Mouse (Mus musculus): Measurements from ENCODE around the gene Slc13a5. TPM values are rescaled to one million over a fixed set of nuclear protein-coding genes. Genes with fewer than 3 reads are reported as not detected.

Gene Slc13a5
- polyA plus RNA-seq, 1 experiment from 2014 or later: 0.63 TPM

- no peak overlapping the region for H3K4me3 ChIP-seq
- H3K4me1 ChIP-seq (replicated peaks): no peaks in the 10 kb centered on the region
- WGBS: 78% methylated on average over 6 of the region's 6 CpGs
Observed at GRCm38 (mm10) chr11:72285971-72286480, 19.0 kb upstream of the Slc13a5 start.

GRCm38 (mm10) chr11:72284532-72285182 lies 17.6 kb upstream of the Slc13a5 start:
- Histone ChIP-seq H3K9me3 (no peaks in the 10 kb centered on the region), H3K27ac (no peak overlapping the region), H3K4me1 (replicated peaks) (no peaks in the 10 kb centered on the region), H3K36me3 (no peaks in the 10 kb centered on the region), H3K4me3 (no peak overlapping the region), H3K27me3 (ENCODE audit: insufficient read depth, poor library complexity, severe bottlenecking) (no peaks in the 10 kb centered on the region)
- WGBS: 87% methylated on average over 14 of the region's 14 CpGs
- no peak for DNase-seq (ENCODE audit: low spot score)

More at GRCm38 (mm10) chr11:72285971-72286480, 19.0 kb upstream of the Slc13a5 start:
- Histone ChIP-seq H3K27ac (no peak overlapping the region), H3K9me3 (no peaks in the 10 kb centered on the region), H3K27me3 (ENCODE audit: insufficient read depth, poor library complexity, severe bottlenecking) (no peaks in the 10 kb centered on the region), H3K36me3 (no peaks in the 10 kb centered on the region)
- DNase-seq (ENCODE audit: low spot score): no peak

GRCm38 (mm10) chr11:72283486-72284224 lies 16.6 kb upstream of the Slc13a5 start:
- WGBS: 87% methylated on average over 16 of the region's 16 CpGs
- no peaks in the 10 kb centered on the region for H3K36me3 ChIP-seq
- H3K4me3 ChIP-seq: no peak overlapping the region

GRCm38 (mm10) chr11:72281852-72282400 lies 14.9 kb upstream of the Slc13a5 start:
- no peak overlapping the region for H3K27ac ChIP-seq
- H3K36me3 ChIP-seq: no peaks in the 10 kb centered on the region
- WGBS: 77% methylated on average over 5 of the region's 5 CpGs
- no peaks in the 10 kb centered on the region for H3K4me1 ChIP-seq (replicated peaks)
- H3K9me3 ChIP-seq: no peaks in the 10 kb centered on the region
- H3K27me3 ChIP-seq (ENCODE audit: insufficient read depth, poor library complexity, severe bottlenecking): no peaks in the 10 kb centered on the region
- DNase-seq (ENCODE audit: low spot score): no peak
- no peak overlapping the region for H3K4me3 ChIP-seq

More at GRCm38 (mm10) chr11:72283486-72284224, 16.6 kb upstream of the Slc13a5 start:
- H3K9me3 ChIP-seq: no peaks in the 10 kb centered on the region
- DNase-seq (ENCODE audit: low spot score): no peak
- no peaks in the 10 kb centered on the region for H3K4me1 ChIP-seq (replicated peaks)
- H3K27ac ChIP-seq: no peak overlapping the region
- H3K27me3 ChIP-seq (ENCODE audit: insufficient read depth, poor library complexity, severe bottlenecking): no peaks in the 10 kb centered on the region

- no peak overlapping the region for H3K27ac ChIP-seq
- no peaks in the 10 kb centered on the region for H3K27me3 ChIP-seq (ENCODE audit: insufficient read depth, poor library complexity, severe bottlenecking)
- no peaks in the 10 kb centered on the region for H3K4me1 ChIP-seq (replicated peaks)
- H3K36me3 ChIP-seq: no peaks in the 10 kb centered on the region
- no peak for DNase-seq (ENCODE audit: low spot score)
- no peaks in the 10 kb centered on the region for H3K9me3 ChIP-seq
- no peak overlapping the region for H3K4me3 ChIP-seq
- WGBS: 85% methylated on average over 5 of the region's 5 CpGs
Observed at GRCm38 (mm10) chr11:72281143-72281851, 14.3 kb upstream of the Slc13a5 start.

- WGBS: 76% methylated on average over 3 of the region's 3 CpGs
- Histone ChIP-seq H3K4me1 (replicated peaks) (no peaks in the 10 kb centered on the region), H3K27me3 (ENCODE audit: insufficient read depth, poor library complexity, severe bottlenecking) (peaks cover 6% of the 10 kb centered on the region; the same call in 1 of the 2 replicates), H3K27ac (no peak overlapping the region), H3K9me3 (no peaks in the 10 kb centered on the region), H3K4me3 (no peak overlapping the region), H3K36me3 (no peaks in the 10 kb centered on the region)
- DNase-seq (ENCODE audit: low spot score): no peak
Observed at GRCm38 (mm10) chr11:72273341-72273740, 6.3 kb upstream of the Slc13a5 start.

GRCm38 (mm10) chr11:72271761-72272160 lies 4.7 kb upstream of the Slc13a5 start:
- no peaks in the 10 kb centered on the region for H3K9me3 ChIP-seq
- H3K27ac ChIP-seq: no peak overlapping the region
- H3K4me1 ChIP-seq (replicated peaks): peaks cover 7% of the 10 kb centered on the region
- H3K4me3 ChIP-seq: no peak overlapping the region
- H3K27me3 ChIP-seq (ENCODE audit: insufficient read depth, poor library complexity, severe bottlenecking): peaks cover 22% of the 10 kb centered on the region
- 71% methylated on average over 1 of the region's 1 CpGs for WGBS
- DNase-seq (ENCODE audit: low spot score): no peak
- no peaks in the 10 kb centered on the region for H3K36me3 ChIP-seq

GRCm38 (mm10) chr11:72266207-72266959 lies 639 bp downstream of the Slc13a5 start:
- H3K36me3 ChIP-seq: no peaks in the 10 kb centered on the region
- peaks cover 59% of the 10 kb centered on the region for H3K27me3 ChIP-seq (ENCODE audit: insufficient read depth, poor library complexity, severe bottlenecking)

GRCm38 (mm10) chr11:72265483-72265882 lies 1.5 kb downstream of the Slc13a5 start:
- Histone ChIP-seq H3K36me3 (no peaks in the 10 kb centered on the region), H3K4me3 (peak overlapping the region; percentile 55), H3K27ac (0 out of 2 replicates have a peak overlapping the region, but pooled peaks have one; percentile 41), H3K4me1 (replicated peaks) (peaks cover 26% of the 10 kb centered on the region), H3K9me3 (no peaks in the 10 kb centered on the region), H3K27me3 (ENCODE audit: insufficient read depth, poor library complexity, severe bottlenecking) (peaks cover 59% of the 10 kb centered on the region)
- DNase-seq (ENCODE audit: low spot score): peak; percentile 18
- 6% methylated on average over 11 of the region's 11 CpGs for WGBS

More at GRCm38 (mm10) chr11:72266207-72266959, 639 bp downstream of the Slc13a5 start:
- Histone ChIP-seq H3K4me3 (peak overlapping the region; percentile 55), H3K4me1 (replicated peaks) (peaks cover 26% of the 10 kb centered on the region), H3K9me3 (no peaks in the 10 kb centered on the region), H3K27ac (peak overlapping the region; percentile 30; the same call in 1 of the 2 replicates)
- 2% methylated on average over 46 of the region's 46 CpGs for WGBS
- peak; percentile 67 for DNase-seq (ENCODE audit: low spot score)

- no peaks in the 10 kb centered on the region for H3K9me3 ChIP-seq
- no peak overlapping the region for H3K27ac ChIP-seq
- no peaks in the 10 kb centered on the region for H3K27me3 ChIP-seq (ENCODE audit: insufficient read depth, poor library complexity, severe bottlenecking)
- 81% methylated on average over 2 of the region's 2 CpGs for WGBS
- no peaks in the 10 kb centered on the region for H3K4me1 ChIP-seq (replicated peaks)
- DNase-seq (ENCODE audit: low spot score): no peak
- H3K4me3 ChIP-seq: no peak overlapping the region
- no peaks in the 10 kb centered on the region for H3K36me3 ChIP-seq
Observed at GRCm38 (mm10) chr11:72256441-72256840, 10.6 kb downstream of the Slc13a5 start.

- no peak overlapping the region for H3K4me3 ChIP-seq
Observed at GRCm38 (mm10) chr11:72255629-72256028, 11.4 kb downstream of the Slc13a5 start.

More at GRCm38 (mm10) chr11:72255629-72256028, 11.4 kb downstream of the Slc13a5 start:
- 95% methylated on average over 4 of the region's 4 CpGs for WGBS
- DNase-seq (ENCODE audit: low spot score): no peak
- Histone ChIP-seq H3K27ac (no peak overlapping the region), H3K27me3 (ENCODE audit: insufficient read depth, poor library complexity, severe bottlenecking) (no peaks in the 10 kb centered on the region), H3K4me1 (replicated peaks) (no peaks in the 10 kb centered on the region), H3K36me3 (no peaks in the 10 kb centered on the region), H3K9me3 (no peaks in the 10 kb centered on the region)
